Mouse (Mus musculus): ENCODE results near the gene Shank2.

The Shank2 gene

DNA sequence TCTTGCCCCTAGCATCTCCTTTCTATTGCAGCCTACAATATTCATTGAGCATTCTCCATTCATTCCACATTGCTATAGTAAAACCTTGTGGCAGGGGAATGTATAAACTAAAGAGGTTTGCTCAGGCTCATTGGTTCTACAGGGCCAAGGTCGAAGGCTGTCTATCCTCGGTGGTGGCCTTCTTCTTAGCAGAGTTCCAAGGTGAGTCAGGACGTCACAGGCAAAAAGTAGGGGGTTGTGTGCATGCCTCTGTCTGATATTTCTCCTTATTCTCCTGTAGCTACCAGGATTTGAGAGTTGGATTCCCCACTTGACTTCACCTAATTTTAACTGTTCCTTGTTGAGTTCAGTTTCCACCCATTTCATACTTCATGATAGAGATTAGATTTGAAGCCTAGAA is 29.9 kb downstream of the Shank2 start:
- 95% methylated on average over 3 of the region's 3 CpGs for WGBS

DNA sequence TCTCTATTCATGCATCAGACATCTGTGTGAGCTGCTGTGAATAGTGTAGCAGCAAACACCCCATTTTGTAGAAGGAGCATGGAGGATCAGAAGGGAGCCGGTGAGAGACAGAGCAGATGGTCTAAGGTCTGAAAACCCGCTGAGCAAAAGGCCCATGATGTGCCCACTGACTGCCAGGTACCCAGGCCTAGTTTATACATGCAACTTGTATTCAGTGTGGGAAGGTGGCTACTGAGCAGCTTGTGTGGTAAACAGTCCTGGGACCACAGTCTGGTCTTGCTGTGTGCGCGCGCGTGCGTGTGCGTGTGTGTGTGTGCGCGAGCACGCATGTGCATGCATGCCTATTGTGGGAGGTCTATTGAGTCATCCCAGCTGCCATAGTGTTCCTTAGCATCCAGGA is 35.8 kb downstream of the Shank2 start:
- WGBS = 86% methylated on average over 11 of the region's 11 CpGs

DNA sequence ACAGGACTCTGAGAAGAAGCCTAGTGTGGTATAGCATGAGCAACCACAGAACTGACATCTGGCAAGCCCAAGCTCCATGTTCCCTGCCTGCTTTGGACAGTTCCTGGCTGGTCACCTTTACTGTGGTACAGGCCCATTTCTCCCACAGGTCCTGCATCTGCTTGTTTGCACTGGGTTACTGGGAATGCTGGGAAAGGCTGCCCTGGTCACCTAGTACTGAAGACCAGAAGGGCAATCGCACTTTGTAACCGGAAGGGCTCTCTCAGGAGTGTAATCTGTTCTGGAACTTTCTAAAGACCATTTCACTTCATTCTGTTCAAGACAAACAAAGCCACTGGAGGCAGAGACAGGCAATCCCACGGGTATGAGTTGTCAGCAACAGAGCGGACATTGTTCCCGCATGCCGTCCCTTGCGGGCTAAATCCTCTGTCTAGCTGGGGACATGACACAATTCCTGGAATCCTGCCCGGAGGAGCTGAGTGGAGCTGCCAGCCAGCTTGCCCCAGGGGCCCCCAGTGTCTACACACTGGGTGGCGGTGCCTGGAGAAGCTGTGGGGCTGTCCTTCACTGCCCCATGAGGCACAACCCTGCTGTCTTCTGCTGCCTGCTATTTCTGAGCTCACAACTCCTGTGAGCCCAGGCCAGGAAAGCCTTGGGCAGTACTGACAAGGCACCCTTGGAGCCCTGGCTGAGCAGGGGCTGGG is 36.4 kb downstream of the Shank2 start:
- WGBS = 48% methylated on average over 9 of the region's 9 CpGs

DNA sequence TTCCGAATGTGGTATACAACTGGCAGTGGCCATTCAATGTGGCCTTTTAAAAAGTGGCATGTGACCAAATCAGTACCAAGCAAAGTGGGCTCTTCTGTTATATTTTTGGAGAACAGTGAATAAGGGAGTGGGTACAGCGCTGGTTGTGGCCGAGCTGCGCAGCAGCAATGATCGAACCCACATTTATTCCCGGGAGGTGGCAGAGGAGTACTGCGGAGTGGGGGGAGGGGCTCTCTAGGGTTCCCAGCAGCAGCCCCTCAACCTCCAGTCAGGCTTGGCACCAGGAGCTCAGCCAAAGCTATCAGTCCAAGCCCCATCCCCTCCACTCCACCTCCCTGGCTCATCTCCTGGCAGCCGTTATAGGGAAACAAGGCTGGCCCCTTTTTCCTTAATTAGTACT is 37.0 kb downstream of the Shank2 start:
- 52% methylated on average over 8 of the region's 8 CpGs for WGBS

DNA sequence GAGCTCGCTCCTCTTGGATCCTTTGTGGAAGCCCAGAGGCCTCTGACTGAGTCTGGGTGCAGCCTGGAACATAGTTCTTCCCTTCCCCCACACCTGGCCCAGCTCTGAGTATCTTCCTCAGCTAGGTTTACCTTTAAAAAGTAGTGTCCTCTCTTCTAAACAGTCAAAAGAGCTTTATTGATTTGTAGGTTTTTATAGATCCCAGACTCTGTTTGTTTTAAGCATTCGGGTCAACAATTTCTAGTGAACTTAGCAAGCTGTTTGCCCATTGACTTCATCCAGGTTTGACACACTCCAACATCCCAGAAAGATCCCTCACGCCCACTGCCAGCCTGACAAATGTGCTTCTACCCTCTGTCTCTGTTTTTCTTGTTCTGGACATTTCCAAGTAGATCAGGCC is 38.6 kb downstream of the Shank2 start:
- 90% methylated on average over 3 of the region's 3 CpGs for WGBS

DNA sequence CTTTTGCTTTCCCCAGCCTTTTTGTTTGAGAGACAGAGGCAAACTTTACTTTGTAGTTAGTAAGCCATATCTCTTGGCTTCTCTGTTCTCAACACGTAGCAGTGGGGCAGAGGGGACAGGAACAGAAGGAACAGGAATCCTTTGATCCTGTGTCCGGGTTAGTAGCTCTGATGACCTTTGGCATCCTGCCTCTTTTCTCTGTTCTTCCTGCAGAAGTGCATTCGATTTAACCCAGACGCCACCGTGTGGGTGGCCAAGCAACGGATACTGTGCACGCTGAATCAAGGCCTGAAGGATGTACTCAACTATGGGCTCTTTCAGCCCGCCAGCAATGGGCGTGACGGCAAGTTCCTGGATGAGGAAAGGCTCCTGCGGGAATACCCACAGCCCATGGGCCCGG is 50.3 kb downstream of the Shank2 start:
- WGBS = 39% methylated on average over 12 of the region's 12 CpGs

DNA sequence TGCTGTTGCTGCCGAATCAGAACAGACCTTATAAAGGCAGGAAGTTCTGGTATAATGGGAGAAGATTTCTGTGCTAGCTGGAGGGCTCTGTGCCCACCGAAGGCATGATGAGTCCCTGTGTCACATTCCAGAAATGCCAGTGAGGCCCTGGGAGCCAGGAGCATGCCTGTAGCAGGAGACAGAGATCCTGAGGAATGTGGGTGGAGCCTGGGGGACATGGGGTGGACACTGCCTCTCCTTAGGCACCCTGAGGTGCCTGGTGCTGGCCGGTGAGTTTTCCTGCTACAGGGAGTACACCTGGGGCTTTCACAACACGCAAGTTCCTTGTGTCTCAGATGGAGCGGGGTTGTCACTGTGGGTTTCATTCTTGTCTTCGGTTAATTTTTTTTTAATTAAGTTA is 53.5 kb downstream of the Shank2 start:
- 79% methylated on average over 6 of the region's 6 CpGs for WGBS

DNA sequence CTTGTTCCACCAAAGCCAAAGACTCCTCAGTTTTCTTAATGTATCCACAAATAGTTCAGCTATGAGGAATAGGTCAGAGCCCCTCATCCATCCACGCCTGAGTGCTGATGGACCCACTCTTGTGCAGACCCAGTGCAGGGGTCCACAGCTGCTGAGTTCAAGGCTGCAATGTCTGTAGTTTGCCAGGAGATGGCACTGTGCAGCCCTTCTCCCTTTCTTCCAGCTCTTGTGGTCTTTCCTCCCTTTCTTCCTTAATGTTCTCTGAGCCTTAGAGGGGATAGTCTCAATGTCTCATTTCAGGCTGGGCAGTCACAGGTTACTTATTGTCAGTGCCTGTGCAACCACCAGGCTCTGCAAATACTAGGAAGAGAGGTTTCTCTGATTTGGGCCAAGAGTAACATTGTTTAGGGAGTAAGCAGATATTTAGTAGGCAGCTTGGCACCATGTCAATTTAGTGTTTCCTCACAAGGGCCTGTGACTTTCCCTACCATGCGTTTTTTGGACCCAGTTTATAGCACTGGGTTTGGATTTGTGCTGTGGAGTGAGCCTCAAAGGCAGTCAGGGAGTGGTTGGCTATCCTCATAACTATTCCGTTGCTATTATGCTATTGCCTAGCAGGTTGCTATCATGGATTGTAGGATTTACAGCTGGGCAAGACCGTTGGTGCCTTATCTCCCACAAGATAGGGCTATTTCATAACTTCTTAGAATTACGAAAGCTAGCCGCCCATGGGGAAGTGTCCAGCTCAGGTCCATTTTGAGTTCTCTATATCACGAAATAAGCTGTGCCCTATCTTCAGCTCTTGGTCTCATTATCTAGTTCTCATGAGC is 54.2 kb downstream of the Shank2 start:
- WGBS = 80% methylated on average over 7 of the region's 7 CpGs

DNA sequence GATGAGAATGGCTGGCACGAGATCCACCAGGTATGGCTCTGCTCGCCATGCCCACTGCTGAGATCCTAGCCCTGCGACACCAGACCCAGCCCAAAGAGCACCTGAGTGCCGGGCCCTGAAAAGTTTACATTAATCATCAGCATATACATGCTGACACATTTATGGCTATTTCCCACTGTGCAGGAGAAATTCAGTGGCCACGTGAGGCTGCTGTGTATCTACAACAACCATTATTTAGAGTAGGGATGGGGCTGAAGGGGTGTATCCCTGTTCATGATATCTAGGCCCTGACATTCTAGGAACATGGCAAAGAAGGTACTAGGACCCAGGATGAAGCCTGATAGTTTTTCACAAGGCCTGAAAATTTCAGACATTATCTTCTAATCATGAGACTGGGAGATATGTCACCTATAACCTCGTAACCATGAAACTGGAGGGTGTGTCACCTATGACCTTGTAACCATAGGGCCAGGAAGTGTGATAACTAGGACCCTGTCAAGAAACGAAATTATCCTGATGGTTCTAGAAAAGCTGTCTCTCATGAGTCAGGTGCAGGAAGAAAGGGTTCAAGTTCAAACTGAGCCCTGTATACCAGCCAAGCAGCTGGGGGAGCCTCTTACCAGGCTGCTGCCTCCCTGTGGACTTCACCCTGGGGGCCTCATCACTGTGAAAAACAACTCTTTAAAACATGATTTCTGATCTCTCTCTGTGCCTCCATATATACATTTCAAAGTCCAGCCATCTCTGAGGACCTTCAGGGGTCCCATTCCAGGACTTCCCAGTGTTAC is 68.6 kb downstream of the Shank2 start:
- 87% methylated on average over 7 of the region's 7 CpGs for WGBS

DNA sequence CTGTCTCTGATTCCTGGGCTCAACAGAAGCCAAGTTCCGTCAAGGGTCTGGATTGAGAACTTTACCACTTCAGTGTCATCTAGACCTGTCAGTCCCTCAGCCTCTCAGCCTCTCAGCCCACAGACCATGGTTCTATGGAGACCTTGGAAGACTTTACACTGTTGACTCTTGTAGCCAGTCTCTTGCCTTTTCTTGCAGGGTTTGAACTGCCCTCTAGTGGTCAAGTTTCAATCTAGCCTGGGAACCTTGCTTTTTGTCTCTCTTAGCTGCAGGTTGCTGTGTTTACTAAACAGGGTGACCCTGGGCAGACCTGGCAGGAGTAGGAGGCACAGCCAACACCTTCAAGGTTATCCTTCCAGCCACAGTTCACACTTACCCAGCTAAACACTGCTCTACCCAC is 70.5 kb downstream of the Shank2 start:
- 41% methylated on average over 1 of the region's 1 CpGs for WGBS

DNA sequence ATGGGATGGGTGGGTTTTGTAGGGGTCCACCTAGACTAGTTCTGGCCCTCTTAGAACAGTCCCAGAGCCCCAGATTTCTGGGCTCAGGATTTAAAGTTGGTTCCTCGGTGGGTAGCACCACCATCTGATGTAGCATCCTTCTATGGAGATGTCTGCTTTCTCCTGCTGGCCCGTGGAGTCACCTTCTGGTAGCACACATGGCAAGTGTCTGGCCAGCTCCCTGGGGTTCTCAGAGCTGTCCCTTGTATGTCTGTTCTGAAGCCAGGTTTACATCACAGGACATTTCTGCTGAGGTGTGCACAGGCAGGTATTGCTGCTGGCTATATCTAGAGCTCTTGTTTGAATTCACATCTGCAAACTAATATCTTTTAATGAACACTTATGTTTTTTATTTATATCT is 71.1 kb downstream of the Shank2 start:
- 84% methylated on average over 2 of the region's 2 CpGs for WGBS

DNA sequence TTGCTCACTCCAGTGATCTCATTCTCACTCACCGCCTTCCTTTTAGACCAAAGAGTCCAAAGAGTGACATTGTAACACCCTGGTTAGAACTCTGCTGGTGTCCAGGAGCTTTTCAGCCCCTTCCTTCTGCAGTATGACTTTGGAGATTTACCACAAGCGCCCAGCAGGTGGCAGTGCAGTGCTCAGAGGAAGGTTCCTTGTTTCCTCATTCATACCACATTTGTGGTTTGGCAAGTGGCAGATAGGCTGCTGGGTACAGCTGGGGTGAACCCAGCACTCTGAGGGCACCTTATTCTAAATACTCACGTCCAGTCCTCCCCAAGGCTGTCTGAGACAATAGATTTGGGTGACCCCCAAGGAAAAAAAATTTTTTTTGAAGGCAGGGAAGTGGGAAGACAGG is 73.0 kb downstream of the Shank2 start:
- 17% methylated on average over 3 of the region's 3 CpGs for WGBS

DNA sequence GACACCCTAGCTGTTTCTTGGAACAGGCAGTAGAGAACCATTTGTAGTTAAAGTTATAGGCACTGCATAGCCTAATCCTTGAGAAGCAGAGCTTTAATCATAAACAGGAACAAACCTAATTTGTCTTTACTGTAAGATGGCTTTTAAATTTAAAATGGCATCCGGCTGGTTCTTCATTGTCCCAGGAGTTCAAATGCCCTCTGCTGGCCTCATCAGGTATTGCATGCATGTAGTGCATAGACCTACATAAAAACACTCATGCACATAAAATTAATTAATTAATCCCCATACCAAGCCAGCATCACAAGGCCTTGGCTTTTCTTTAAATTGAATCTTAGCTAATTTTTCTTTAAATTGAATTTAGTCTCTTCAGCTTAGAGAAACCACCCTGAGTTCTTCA is 76.9 kb downstream of the Shank2 start:
- WGBS = 69% methylated on average over 1 of the region's 1 CpGs

DNA sequence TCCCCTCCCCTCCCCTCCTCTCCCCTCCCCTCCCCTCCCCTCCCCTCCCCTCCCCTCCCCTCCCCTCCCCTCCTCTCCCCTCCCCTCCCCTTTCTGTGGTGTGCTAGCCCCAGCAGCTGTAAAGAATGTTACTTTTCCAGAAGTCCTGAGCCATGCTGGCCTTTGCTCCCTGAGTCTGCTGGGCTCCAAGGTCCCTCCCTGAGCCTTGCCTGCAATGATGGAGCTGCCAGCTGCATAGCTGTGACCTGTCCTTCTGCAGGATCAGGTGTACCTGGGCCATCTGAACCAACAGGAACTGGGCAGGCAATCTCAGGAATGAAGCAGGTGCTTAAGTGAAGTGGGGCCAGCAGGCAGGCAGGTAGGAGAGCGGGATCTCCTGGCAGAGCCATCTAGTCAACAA is 78.1 kb downstream of the Shank2 start:
- WGBS = 100% methylated on average over 1 of the region's 1 CpGs

DNA sequence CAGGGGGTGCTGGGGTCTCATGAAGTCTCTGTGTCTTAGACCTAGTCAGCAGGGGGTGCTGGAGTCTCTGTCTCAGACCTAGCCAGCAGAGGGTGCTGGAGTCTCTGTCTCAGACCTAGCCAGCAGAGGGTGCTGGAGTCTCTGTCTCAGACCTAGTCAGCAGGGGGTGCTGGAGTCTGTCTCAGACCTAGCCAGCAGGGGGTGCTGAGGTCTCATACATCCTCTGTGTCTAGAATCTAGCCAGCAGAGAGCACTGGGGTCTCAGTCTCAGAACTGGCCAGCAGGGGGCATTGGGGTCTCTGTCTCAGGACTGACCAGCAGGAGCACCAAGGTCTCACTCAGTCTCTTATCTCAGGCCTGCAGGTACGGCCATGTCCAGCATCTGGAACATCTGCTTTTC is 79.7 kb downstream of the Shank2 start:
- 75% methylated on average over 1 of the region's 1 CpGs for WGBS

DNA sequence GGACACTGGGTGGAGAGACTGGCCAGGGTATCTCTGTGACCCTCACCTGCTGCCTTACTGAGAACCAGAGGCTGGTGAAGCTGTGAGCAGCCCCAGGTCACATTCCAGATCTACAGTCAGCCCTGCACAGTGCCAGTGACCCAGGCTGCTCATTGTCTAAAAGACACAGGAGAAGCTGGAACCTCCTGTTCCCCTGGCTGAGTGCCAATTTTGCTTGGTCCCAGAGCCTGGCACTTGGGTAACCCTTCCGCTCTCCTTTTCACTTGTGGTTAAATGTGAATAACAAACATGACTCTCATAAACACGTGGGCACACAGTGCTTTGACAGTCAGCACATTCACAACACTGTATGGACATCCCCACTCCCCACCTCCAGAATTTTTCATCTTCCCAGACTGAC is 80.2 kb downstream of the Shank2 start:
- 61% methylated on average over 2 of the region's 2 CpGs for WGBS

DNA sequence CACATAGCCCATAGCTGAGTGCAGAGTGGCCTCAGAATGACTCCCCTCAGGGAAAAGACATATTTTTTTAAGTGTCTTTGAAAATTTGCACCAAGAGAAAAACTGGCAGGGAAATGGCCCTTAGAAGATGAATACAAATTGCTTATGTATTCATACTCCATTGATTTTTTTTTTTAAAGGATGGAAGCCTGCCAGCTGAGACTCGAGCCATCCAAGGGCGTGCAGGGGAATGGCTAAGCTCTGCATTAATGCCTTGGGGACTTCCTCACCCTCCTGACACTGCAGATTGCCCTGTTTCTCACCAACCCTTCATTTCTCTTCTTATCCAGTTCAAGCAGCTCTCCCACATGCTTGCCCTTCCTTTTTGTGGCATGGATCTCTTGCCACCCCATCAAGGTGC is 85.5 kb downstream of the Shank2 start:
- WGBS = 44% methylated on average over 2 of the region's 2 CpGs

DNA sequence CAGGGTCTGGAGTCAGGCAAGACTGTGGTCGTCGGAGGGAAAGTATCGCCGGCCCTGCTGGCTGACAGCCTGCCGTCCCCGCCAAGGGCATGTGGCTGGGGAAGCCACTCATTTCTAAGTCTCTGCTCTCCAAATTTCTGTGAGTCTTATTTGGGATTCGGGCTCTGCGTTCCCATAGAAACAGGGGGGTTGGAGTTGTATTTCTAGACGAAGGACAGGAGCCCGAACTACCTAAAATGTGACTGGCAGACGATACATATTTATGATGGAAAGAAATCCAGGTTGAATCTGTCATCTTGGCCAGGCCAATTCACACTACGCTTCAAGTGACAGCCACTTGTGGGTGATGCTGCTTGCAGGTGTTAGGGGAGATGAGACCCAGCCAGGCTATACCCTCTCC is 92.4 kb downstream of the Shank2 start:
- 45% methylated on average over 12 of the region's 12 CpGs for WGBS

DNA sequence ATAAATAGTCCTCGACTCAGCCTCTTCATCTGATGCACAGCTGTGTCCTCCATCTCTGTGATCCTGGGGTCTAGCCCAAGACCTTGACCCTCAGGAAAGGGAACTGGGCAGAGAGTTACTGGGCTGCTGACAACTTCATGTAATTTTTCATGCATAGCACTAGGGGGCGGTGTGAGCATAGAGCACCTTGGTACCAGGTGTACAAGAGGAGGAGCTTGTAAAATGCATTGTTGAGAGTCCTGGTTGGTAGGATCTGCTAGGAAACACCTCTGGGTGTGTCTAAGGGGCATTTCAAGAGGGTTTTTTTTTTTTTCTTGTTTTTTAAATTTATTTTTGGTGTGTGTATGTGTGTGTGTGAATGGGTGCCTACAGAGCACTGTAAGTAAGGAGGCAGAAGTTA is 95.6 kb downstream of the Shank2 start:
- WGBS = 9% methylated on average over 2 of the region's 2 CpGs

DNA sequence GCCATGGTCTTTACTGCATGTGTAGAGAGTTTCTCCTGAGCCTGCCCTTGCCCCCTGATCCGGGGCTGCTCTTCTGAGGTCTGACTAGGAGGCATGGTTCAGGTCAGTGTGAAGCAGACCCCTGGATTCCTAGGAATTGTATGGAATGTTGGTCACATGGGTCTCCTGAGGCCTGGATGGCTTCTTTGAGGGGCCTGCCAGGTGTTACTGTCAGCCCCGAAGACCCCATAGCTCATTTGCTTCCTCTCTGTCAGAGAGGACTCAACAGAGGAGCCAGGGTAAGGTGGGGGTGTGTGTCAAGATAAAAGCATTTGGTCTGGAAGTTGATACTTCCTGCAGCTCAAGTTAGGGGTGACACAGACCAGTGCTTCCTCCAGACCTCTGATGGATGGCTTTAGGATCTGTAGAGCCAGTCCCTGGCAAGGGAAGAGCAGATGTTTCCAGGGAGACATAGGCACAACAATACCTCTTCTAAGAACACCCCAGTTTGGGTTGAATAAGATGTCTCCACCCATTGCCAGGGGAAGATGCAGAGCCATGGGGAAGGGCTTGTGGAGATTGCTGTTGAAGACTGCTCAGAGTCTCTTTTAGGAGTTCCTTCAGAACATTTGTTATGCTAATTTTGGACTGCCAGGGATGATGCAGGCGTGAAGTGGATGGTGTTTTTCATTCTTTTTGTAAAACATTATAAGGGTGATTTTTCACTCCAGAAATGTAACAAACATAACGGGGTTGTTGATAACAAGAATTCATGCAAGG is 100.7 kb downstream of the Shank2 start:
- WGBS = 61% methylated on average over 4 of the region's 4 CpGs

DNA sequence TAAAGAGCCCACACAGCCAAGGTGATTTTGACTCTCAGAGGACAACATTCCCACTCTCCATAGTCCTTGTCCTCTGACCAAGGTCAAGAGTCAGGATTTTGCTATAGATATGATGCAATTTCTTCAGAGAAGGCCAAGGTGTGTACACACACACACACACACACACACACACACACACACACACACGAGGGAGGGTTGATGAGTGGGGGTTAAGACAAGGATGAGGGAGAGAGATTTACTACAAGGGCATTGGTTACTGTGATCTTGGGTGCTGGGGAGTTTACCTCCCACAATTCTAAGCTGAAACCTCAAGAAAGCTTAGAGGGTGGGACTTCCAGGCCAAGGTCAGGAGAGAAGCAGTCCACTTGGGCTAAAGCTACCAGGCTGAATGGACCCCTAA is 104.2 kb downstream of the Shank2 start:
- 75% methylated on average over 1 of the region's 1 CpGs for WGBS

Data from cerebral cortex, adult 2 months (tissue).